Mouse (Mus musculus) heart, adult 18-20 months (tissue): ENCODE data around the gene Slc35f6. TPM values are rescaled to one million over a fixed set of nuclear protein-coding genes. Genes with fewer than 3 reads are reported as not detected.

ENCODE experiments used
- DNase-seq, 2 experiments: peaks; one replicate each; pipeline ENCODE4 v3.0.0; 2021 to 2022; ENCODE audit warnings: mixed read lengths in 1 of 2
- total RNA-seq, 2 experiments: library from RNA; stranded (reverse); gene quantifications; 2 replicates each; pipeline ENCODE4 v1.2.3; 2021

The Slc35f6 gene
- total RNA-seq, 2 experiments from 2014 or later = 44.7 to 51.8 TPM

GRCm38 (mm10) chr5:30621211-30621790, 26.4 kb upstream of the Slc35f6 start:
- DNase-seq = no peak

GRCm38 (mm10) chr5:30621844-30622176, 25.9 kb upstream of the Slc35f6 start:
- no peak for DNase-seq

- no peak for DNase-seq
Observed at GRCm38 (mm10) chr5:30622177-30622840, 25.4 kb upstream of the Slc35f6 start.

- DNase-seq = no peak
Observed at GRCm38 (mm10) chr5:30622841-30623185, 24.9 kb upstream of the Slc35f6 start.

- no peak for DNase-seq
Observed at GRCm38 (mm10) chr5:30623380-30623779, 24.4 kb upstream of the Slc35f6 start.

- no peak for DNase-seq
Observed at GRCm38 (mm10) chr5:30624311-30624710, 23.4 kb upstream of the Slc35f6 start.

GRCm38 (mm10) chr5:30624908-30625307, 22.8 kb upstream of the Slc35f6 start:
- no peak for DNase-seq

- no peak for DNase-seq
Observed at GRCm38 (mm10) chr5:30625379-30625778, 22.4 kb upstream of the Slc35f6 start.

GRCm38 (mm10) chr5:30626331-30627105, 21.2 kb upstream of the Slc35f6 start:
- DNase-seq = no peak

- peak in 1 of 2 experiments; percentile 51 for DNase-seq
Observed at GRCm38 (mm10) chr5:30628511-30628910, 19.2 kb upstream of the Slc35f6 start.

- DNase-seq = no peak
Observed at GRCm38 (mm10) chr5:30630401-30630800, 17.3 kb upstream of the Slc35f6 start.

- no peak for DNase-seq
Observed at GRCm38 (mm10) chr5:30632134-30632533, 15.6 kb upstream of the Slc35f6 start.

- no peak for DNase-seq
Observed at GRCm38 (mm10) chr5:30636994-30637393, 10.7 kb upstream of the Slc35f6 start.

GRCm38 (mm10) chr5:30638041-30638440, 9.7 kb upstream of the Slc35f6 start:
- DNase-seq = peak; percentile 86

GRCm38 (mm10) chr5:30643477-30644179, 4.1 kb upstream of the Slc35f6 start:
- DNase-seq = no peak

- no peak for DNase-seq
Observed at GRCm38 (mm10) chr5:30646036-30646435, 1.7 kb upstream of the Slc35f6 start.

GRCm38 (mm10) chr5:30647396-30647795, 337 bp upstream of the Slc35f6 start:
- no peak for DNase-seq

GRCm38 (mm10) chr5:30649558-30649957, 1.8 kb downstream of the Slc35f6 start:
- DNase-seq = no peak

- DNase-seq = peak; percentile 59 to 80
Observed at GRCm38 (mm10) chr5:30650756-30651155, 3.0 kb downstream of the Slc35f6 start.

GRCm38 (mm10) chr5:30651554-30651953, 3.8 kb downstream of the Slc35f6 start:
- DNase-seq = no peak

- DNase-seq = no peak
Observed at GRCm38 (mm10) chr5:30653246-30653645, 5.5 kb downstream of the Slc35f6 start.

- no peak for DNase-seq
Observed at GRCm38 (mm10) chr5:30655042-30655441, 7.3 kb downstream of the Slc35f6 start.
